Mouse (Mus musculus) liver, postnatal 0 days (tissue): ENCODE measurements at regions not wholly inside any gene's neighbourhood (a gene's known extent, or its start where the extent isn't known, plus 50 kb on each side); places are given as distances from the start of the nearest gene placed in this dataset.

Experiments
- ATAC-seq: fragments of 200-750 bp; cut with Nextera tagmentation; 2 replicates; pipeline ENCODE4 v1.8.0; 2017; ENCODE audit warnings: mild to moderate bottlenecking, moderate library complexity
- DNase-seq: peaks from one replicate; pipeline ENCODE4 v3.0.0-alpha.2; 2016
- H3K27ac ChIP-seq: fragments of 300-500 bp; sonication (generic); 2 replicates; pipeline ENCODE4 v1.5.1; 2014; ENCODE audit warnings: antibody characterized with exemption, moderate library complexity, mild to moderate bottlenecking, low read depth
- H3K27me3 ChIP-seq: fragments of 300-500 bp; sonication (generic); 2 replicates; pipeline ENCODE4 v1.6.1; 2014; ENCODE audit warnings: low read length, control low read depth, mixed read lengths; ENCODE audit not compliant: insufficient read depth
- H3K36me3 ChIP-seq: fragments of 300-500 bp; sonication (generic); replicated peaks from 2 replicates; pipeline ENCODE4 v1.6.1; 2014; ENCODE audit warnings: mild to moderate bottlenecking, control low read depth, low read length, moderate library complexity, mixed read lengths; ENCODE audit not compliant: insufficient read depth
- H3K4me1 ChIP-seq: fragments of 300-500 bp; sonication (generic); 2 replicates; pipeline ENCODE4 v1.6.1; 2014; ENCODE audit warnings: antibody characterized with exemption, mild to moderate bottlenecking, control low read depth; ENCODE audit not compliant: insufficient read depth
- H3K4me2 ChIP-seq: fragments of 300-500 bp; sonication (generic); 2 replicates; pipeline ENCODE4 v1.6.1; 2014; ENCODE audit warnings: low read depth, mild to moderate bottlenecking, low read length, moderate library complexity, mixed read lengths
- H3K4me3 ChIP-seq: fragments of 300-500 bp; sonication (generic); 2 replicates; pipeline ENCODE4 v1.5.1; 2014; ENCODE audit warnings: low read depth, low read length
- H3K9ac ChIP-seq: fragments of 300-500 bp; sonication (generic); replicated peaks from 2 replicates; pipeline ENCODE4 v1.6.1; 2014; ENCODE audit warnings: mild to moderate bottlenecking, moderate library complexity
- H3K9me3 ChIP-seq: fragments of 300-500 bp; sonication (generic); 2 replicates; pipeline ENCODE4 v1.6.1; 2016; ENCODE audit warnings: mild to moderate bottlenecking, control low read depth, low read length, mixed read lengths
- CTCF ChIP-seq: sonication (generic); IDR thresholded peaks from 2 replicates; pipeline ENCODE4 v1.5.1; 2016; ENCODE audit warnings: antibody characterized with exemption, low read depth
- EP300 ChIP-seq: IDR thresholded peaks from 2 replicates; pipeline ENCODE4 v1.6.1; 2016; ENCODE audit warnings: antibody characterized with exemption, low read depth, mild to moderate bottlenecking
- WGBS: fragments of 180-500 bp; shearing (Covaris S2); extraction: QIAGEN DNeasy Blood & Tissue Kit; methylation state at CpG from one replicate; pipeline ENCODE4 v1.1.7; 2014; ENCODE audit not compliant: insufficient replicate concordance; 5-methylcytosine and 5-hydroxymethylcytosine counted together

DNA sequence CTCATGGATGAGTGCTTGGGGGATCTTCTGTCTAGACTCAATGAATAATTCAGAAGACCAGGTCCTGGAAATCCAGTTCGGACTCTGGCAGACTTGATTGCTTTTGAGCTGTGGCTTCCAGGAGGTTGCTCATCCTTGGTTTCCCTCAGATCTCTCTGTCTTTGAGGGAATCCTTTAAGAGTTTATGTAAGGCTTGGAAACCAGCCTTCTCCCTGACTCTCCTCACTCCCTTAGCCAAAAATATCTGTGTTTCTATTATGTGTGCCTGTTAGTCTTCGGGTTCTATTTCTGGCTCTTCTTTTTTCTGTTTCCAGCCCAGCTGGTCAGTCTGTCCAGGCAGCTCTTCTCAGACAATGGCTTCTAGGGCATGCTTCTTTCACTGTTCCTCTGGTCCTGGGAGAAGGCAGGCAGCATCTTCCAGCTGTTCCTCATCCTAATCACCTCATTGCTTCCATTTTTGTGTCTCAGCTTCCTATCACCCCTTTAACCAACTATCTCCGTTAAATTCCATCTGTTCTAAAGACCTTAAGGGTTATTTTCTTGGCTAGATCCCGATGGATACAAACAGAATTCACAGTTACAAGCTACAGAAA is 139.3 kb upstream of the Vldlr start:
- DNase-seq (no peak), ATAC-seq (no peak)
- no peak for TF ChIP-seq EP300
- TF ChIP-seq CTCF, result no peak
- Histone ChIP-seq H3K36me3 (no peaks in the 10 kb centered on the region), H3K27me3 (no peaks in the 10 kb centered on the region), H3K27ac (no peak overlapping the region), H3K4me3 (no peak overlapping the region), H3K4me1 (no peaks in the 10 kb centered on the region), H3K9ac (no peak overlapping the region), H3K4me2 (no peak overlapping the region), H3K9me3 (no peaks in the 10 kb centered on the region)
- WGBS, result 63% methylated on average over 4 of the region's 4 CpGs

DNA sequence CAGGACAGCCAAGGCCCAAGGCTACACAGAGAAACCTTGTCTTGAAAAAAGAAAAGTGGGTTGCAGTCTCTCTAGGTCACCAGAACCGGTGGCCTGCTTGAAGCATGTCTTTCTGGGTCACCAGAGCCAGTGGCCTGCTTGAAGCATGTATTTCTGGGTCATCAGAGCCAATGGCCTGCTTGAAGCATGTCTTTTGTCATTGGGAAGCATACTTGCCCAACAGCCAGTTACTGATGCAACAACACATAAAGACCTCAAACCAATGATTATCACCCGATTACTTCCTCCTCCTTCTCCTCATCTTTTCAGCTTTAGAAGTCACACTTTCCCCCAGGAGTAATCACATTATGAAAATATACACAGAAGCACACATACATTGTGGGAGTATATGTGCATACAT is 128.9 kb upstream of the Vldlr start:
- H3K27ac ChIP-seq, result no peak overlapping the region
- ATAC-seq (no peak), DNase-seq (no peak)
- H3K4me1 ChIP-seq, result no peaks in the 10 kb centered on the region
- no peaks in the 10 kb centered on the region for H3K27me3 ChIP-seq
- no peak for TF ChIP-seq EP300
- TF ChIP-seq CTCF, result no peak
- no peak overlapping the region for H3K9ac ChIP-seq
- WGBS, result 46% methylated on average over 2 of the region's 2 CpGs
- H3K4me2 ChIP-seq, result no peak overlapping the region
- H3K36me3 ChIP-seq, result no peaks in the 10 kb centered on the region
- H3K9me3 ChIP-seq, result no peaks in the 10 kb centered on the region
- H3K4me3 ChIP-seq, result no peak overlapping the region

DNA sequence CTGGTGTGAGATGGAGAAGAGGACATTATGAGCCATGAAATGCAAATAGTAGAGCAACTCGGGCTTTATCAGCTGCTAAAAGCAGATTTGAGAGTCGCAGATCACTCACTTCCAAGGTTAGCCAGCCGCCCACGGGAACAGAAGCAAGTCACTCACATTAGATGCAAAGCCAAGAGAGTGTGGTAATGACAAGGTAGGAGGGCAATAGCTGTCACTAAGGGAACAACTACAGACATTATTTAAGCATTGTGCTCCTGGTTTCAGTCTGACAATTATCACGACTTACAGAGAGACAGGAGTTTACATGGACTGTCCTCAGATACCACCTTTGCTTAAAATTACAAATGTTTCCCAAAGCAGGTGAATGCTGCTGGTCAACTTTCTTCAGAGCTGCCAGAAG is 128.5 kb upstream of the Vldlr start:
- H3K4me1 ChIP-seq, result no peaks in the 10 kb centered on the region
- no peaks in the 10 kb centered on the region for H3K36me3 ChIP-seq
- no peak overlapping the region for H3K4me3 ChIP-seq
- H3K4me2 ChIP-seq, result no peak overlapping the region
- H3K27ac ChIP-seq, result no peak overlapping the region
- TF ChIP-seq CTCF (no peak), EP300 (no peak)
- DNase-seq (no peak), ATAC-seq (no peak)
- no peaks in the 10 kb centered on the region for H3K27me3 ChIP-seq
- WGBS, result 71% methylated on average over 5 of the region's 5 CpGs
- H3K9ac ChIP-seq, result no peak overlapping the region
- no peaks in the 10 kb centered on the region for H3K9me3 ChIP-seq

DNA sequence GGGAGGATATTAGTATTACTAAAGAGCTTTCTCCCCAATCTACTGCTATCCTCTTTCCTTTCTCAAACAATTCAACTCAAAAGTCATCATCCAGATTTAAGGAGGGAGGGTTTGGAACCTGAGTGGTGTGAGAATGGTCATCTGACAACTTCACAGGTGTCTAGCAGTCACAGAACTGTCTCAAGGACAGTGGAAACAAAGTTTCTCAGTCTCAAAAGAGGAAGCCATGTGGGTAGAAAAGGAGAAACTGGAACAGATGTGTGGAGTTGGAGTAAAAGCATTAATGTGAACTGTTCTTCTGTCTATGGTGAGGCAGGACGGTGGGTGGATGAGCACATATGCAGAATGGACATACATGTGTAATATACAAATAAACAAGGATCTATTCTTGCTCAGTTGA is 127.2 kb upstream of the Vldlr start:
- Histone ChIP-seq H3K4me2 (no peak overlapping the region), H3K4me1 (no peaks in the 10 kb centered on the region), H3K4me3 (no peak overlapping the region), H3K27me3 (no peaks in the 10 kb centered on the region), H3K9me3 (no peaks in the 10 kb centered on the region), H3K27ac (no peak overlapping the region), H3K9ac (no peak overlapping the region), H3K36me3 (no peaks in the 10 kb centered on the region)
- 27% methylated on average over 1 of the region's 1 CpGs for WGBS
- no peak for TF ChIP-seq EP300
- no peak for TF ChIP-seq CTCF
- ATAC-seq (no peak), DNase-seq (no peak)

DNA sequence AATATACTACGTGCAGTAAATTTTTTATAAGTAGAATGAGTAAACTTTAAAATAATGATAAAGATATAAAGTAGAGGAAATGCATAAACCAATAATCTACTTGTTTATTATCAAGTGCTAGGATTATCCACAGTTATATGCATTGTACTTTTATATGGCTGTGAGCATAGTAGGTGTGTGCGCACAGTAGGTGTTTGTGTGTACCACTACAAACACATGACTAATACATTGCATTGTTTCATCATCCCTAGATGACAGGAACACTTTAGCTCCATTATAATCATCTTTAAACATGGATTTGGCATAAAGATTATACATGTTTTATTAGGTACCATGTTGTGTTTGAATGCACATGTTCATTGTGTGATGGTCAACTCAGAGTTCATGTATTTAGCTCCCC is 124.7 kb upstream of the Vldlr start:
- Histone ChIP-seq H3K9me3 (no peaks in the 10 kb centered on the region), H3K27me3 (no peaks in the 10 kb centered on the region), H3K27ac (no peak overlapping the region), H3K4me2 (no peak overlapping the region), H3K4me1 (no peaks in the 10 kb centered on the region), H3K9ac (no peak overlapping the region), H3K4me3 (no peak overlapping the region), H3K36me3 (no peaks in the 10 kb centered on the region)
- DNase-seq, result no peak
- no peak for ATAC-seq
- TF ChIP-seq CTCF, result no peak
- TF ChIP-seq EP300, result no peak
- WGBS, result 82% methylated on average over 2 of the region's 2 CpGs

DNA sequence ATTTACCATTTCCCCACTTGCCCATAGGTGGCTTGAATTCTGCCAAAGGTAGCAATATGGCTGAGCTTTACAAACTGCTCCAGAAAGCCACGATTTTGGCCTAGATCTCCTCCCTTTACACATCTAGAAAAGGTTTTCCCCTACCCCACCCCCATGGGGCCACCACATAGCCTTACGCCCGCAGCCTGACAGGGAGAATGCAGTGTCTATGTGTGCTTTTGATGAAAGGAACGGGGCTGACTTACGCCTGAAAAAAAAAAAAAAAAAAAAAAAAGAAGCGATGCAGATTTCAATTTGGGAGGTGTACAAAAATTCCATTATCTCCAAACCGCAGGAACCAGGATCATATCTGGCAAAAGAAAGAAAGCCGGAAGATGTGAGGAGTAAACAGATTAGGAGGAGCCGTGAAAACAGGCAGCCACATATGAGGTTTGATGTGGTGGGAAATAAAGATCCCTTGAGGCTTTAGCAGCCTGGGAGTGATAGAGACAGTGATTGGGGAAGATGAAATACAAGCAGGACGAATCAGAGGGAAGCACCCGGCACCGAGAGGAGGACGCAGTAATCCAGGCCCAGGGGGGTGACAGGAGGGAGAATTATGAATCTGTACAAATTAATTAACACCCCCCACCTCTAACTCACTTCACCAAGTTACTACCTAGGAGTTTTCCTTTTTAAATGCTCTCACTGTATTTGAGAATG is 121.4 kb upstream of the Vldlr start:
- WGBS, result 71% methylated on average over 13 of the region's 13 CpGs
- no peaks in the 10 kb centered on the region for H3K4me1 ChIP-seq
- TF ChIP-seq EP300 (no peak), CTCF (no peak)
- no peak overlapping the region for H3K4me3 ChIP-seq
- no peak for ATAC-seq
- H3K27ac ChIP-seq, result no peak overlapping the region
- H3K4me2 ChIP-seq, result no peak overlapping the region
- H3K27me3 ChIP-seq, result no peaks in the 10 kb centered on the region
- no peaks in the 10 kb centered on the region for H3K36me3 ChIP-seq
- H3K9me3 ChIP-seq, result no peaks in the 10 kb centered on the region
- no peak for DNase-seq
- H3K9ac ChIP-seq, result no peak overlapping the region
